Mouse (Mus musculus): Measurements from ENCODE around the gene Trabd.
A peak's percentile ranks its signal among the peaks of the same experiment; 100 is the strongest.

The Trabd gene

GRCm38 (mm10) chr15:89074613-89075477, at the start of gene Trabd:
TSS of gene Trabd (plus strand) at chr15:89075124.
- no peak for DNase-seq (ENCODE audit: low spot score)

- no peak for DNase-seq (ENCODE audit: low spot score)
Measured at GRCm38 (mm10) chr15:89044381-89044780, 30.5 kb upstream of the Trabd start.

GRCm38 (mm10) chr15:89046356-89046755, 28.6 kb upstream of the Trabd start:
- DNase-seq (ENCODE audit: low spot score) = no peak

- no peak for DNase-seq (ENCODE audit: low spot score)
Measured at GRCm38 (mm10) chr15:89054666-89055065, 20.3 kb upstream of the Trabd start.

- DNase-seq (ENCODE audit: low spot score) = no peak
Measured at GRCm38 (mm10) chr15:89058736-89059135, 16.2 kb upstream of the Trabd start.

GRCm38 (mm10) chr15:89059161-89059931, 15.6 kb upstream of the Trabd start, which contains the start of gene Panx2:
TSS of gene Panx2 (plus strand) at chr15:89059734.
- DNase-seq (ENCODE audit: low spot score) = peak; percentile 1

GRCm38 (mm10) chr15:89060032-89060681, 14.8 kb upstream of the Trabd start:
- DNase-seq (ENCODE audit: low spot score) = peak; percentile 2

- no peak for DNase-seq (ENCODE audit: low spot score)
Measured at GRCm38 (mm10) chr15:89060811-89061460, 14.0 kb upstream of the Trabd start.

- DNase-seq (ENCODE audit: low spot score) = no peak
Measured at GRCm38 (mm10) chr15:89061761-89062517, 13.0 kb upstream of the Trabd start.

- DNase-seq (ENCODE audit: low spot score) = no peak
Measured at GRCm38 (mm10) chr15:89062518-89062910, 12.4 kb upstream of the Trabd start.

- DNase-seq (ENCODE audit: low spot score) = no peak
Measured at GRCm38 (mm10) chr15:89063001-89063400, 11.9 kb upstream of the Trabd start.

GRCm38 (mm10) chr15:89063536-89063935, 11.4 kb upstream of the Trabd start:
- DNase-seq (ENCODE audit: low spot score) = no peak

- no peak for DNase-seq (ENCODE audit: low spot score)
Measured at GRCm38 (mm10) chr15:89064891-89065290, 10.0 kb upstream of the Trabd start.

- no peak for DNase-seq (ENCODE audit: low spot score)
Measured at GRCm38 (mm10) chr15:89067609-89068008, 7.3 kb upstream of the Trabd start.

- DNase-seq (ENCODE audit: low spot score) = no peak
Measured at GRCm38 (mm10) chr15:89068226-89068625, 6.7 kb upstream of the Trabd start.

- DNase-seq (ENCODE audit: low spot score) = no peak
Measured at GRCm38 (mm10) chr15:89069336-89069840, 5.5 kb upstream of the Trabd start.

- no peak for DNase-seq (ENCODE audit: low spot score)
Measured at GRCm38 (mm10) chr15:89070606-89071005, 4.3 kb upstream of the Trabd start.

- no peak for DNase-seq (ENCODE audit: low spot score)
Measured at GRCm38 (mm10) chr15:89073993-89074603, 826 bp upstream of the Trabd start.

GRCm38 (mm10) chr15:89075478-89076147, 689 bp downstream of the Trabd start:
- DNase-seq (ENCODE audit: low spot score) = peak; percentile 80

- no peak for DNase-seq (ENCODE audit: low spot score)
Measured at GRCm38 (mm10) chr15:89076156-89076731, 1.3 kb downstream of the Trabd start.
